ENCODE assay signal across 19 mouse cellular contexts in genomic region chr3:95943226-95943625, GRCm38 (mm10). TPM values are rescaled to one million over a fixed set of nuclear protein-coding genes. Genes with fewer than 3 reads are reported as not detected.
"Had no signal": no experiment of that assay in that cellular context is flagged by ENCODE, and none has a peak within 500 bp of the region (broad histone marks: within the 10 kb centered on the region; RNA-seq: fewer than 3 reads in every experiment).

No protein-coding gene starts in this region.

- H3K4me3 ChIP-seq: midbrain, embryonic 13.5 days; midbrain, embryonic 15.5 days; neural tube, embryonic 12.5 days; stomach, embryonic 15.5 days had no signal

- H3K27me3 ChIP-seq: midbrain, embryonic 13.5 days; midbrain, embryonic 15.5 days; neural tube, embryonic 12.5 days; stomach, embryonic 15.5 days had no signal

- H3K4me2 ChIP-seq: lung, embryonic 14.5 days; midbrain, embryonic 11.5 days; midbrain, embryonic 13.5 days; midbrain, embryonic 15.5 days; neural tube, embryonic 12.5 days; stomach, embryonic 15.5 days had no signal

- H3K4me1 ChIP-seq: midbrain, embryonic 13.5 days; midbrain, embryonic 15.5 days; neural tube, embryonic 12.5 days; stomach, embryonic 15.5 days had no signal

- H3K9ac ChIP-seq: liver, embryonic 14.5 days; lung, embryonic 14.5 days; midbrain, embryonic 13.5 days; midbrain, embryonic 15.5 days; neural tube, embryonic 12.5 days; stomach, embryonic 15.5 days had no signal

- DNase-seq: lung, adult 18-20 months; lung, embryonic 14.5 days; lung, postnatal 10 days; lung, postnatal 36 days; right cerebral cortex, postnatal 14 days; thymus, adult 18-20 months; thymus, postnatal 14 days; thymus, postnatal 36 days had no signal

- ATAC-seq: midbrain, embryonic 13.5 days; midbrain, embryonic 15.5 days had no signal

- H3K27ac ChIP-seq: liver, embryonic 14.5 days; macrophage; midbrain, embryonic 13.5 days; midbrain, embryonic 15.5 days; neural tube, embryonic 12.5 days; stomach, embryonic 15.5 days; stomach, postnatal 0 days had no signal

- H3K9me3 ChIP-seq: midbrain, embryonic 13.5 days; midbrain, embryonic 15.5 days; neural tube, embryonic 12.5 days; stomach, embryonic 15.5 days had no signal

RNA-seq across cellular contexts. Expression of gene Car14, which starts 38.7 kb away (rescaled TPM):
- total RNA-seq: megakaryocyte progenitor cell, adult 5-6 weeks; monocyte, adult 5-6 weeks; neutrophil, adult 5-6 weeks had no signal
- polyA plus RNA-seq: macrophage had no signal
